14 mouse cellular contexts compared by ENCODE assay signal in genomic region chr12:28872271-28872670, GRCm38 (mm10).
DNase-seq lines count a peak whose midpoint lies in the region; ATAC-seq lines count a peak whose summit lies in the region.
"Had no signal": no experiment of that assay in that cellular context is flagged by ENCODE, and none has a peak within 500 bp of the region (broad histone marks: within the 10 kb centered on the region; RNA-seq: fewer than 3 reads in every experiment).

No protein-coding gene starts in this region.

- peak; percentile 25 for DNase-seq in ovary, adult 18-20 months (ENCODE audit: low spot score)
- DNase-seq in ovary, postnatal 10 days (ENCODE audit: low spot score), result no peak
- DNase-seq in left cerebral cortex, postnatal 10 days (ENCODE audit: extremely low spot score in 1 of 2, low spot score in 2 of 2), result peak; percentile 70 to 85
- DNase-seq in testis, postnatal 14 days (ENCODE audit: low spot score), result peak; percentile 31
- no peak for DNase-seq in cerebellum, postnatal 4 days (ENCODE audit: low spot score in 2 of 2)
- DNase-seq: lung, embryonic 14.5 days had no signal

- no peaks in the 10 kb centered on the region for H3K36me3 ChIP-seq in forebrain, embryonic 15.5 days
- H3K36me3 ChIP-seq in forebrain, embryonic 13.5 days (ENCODE audit: poor library complexity, severe bottlenecking), result peaks cover 9% of the 10 kb centered on the region; the same call in 1 of the 2 replicates
- H3K36me3 ChIP-seq: forebrain, embryonic 12.5 days had no signal

- ATAC-seq in forebrain, embryonic 15.5 days (replicated peaks), result no peak
- no peak for ATAC-seq in forebrain, embryonic 13.5 days
- no peak for ATAC-seq in inflammation-experienced regulatory T-cells, adult 6 months
- ATAC-seq: activated CD4-positive, CD25-positive, alpha-beta regulatory T cell, adult 4 months; intestine, postnatal 0 days had no signal

- no peak overlapping the region for H3K4me2 ChIP-seq in forebrain, embryonic 15.5 days (replicated peaks)
- no peak overlapping the region for H3K4me2 ChIP-seq in forebrain, embryonic 13.5 days
- H3K4me2 ChIP-seq: forebrain, embryonic 12.5 days; heart, embryonic 11.5 days; limb, embryonic 12.5 days; lung, embryonic 14.5 days had no signal

- 0 out of 2 replicates have a peak overlapping the region, but pooled peaks have one; percentile 12 for H3K27ac ChIP-seq in forebrain, embryonic 15.5 days (replicated peaks)
- H3K27ac ChIP-seq in forebrain, embryonic 13.5 days, result no peak overlapping the region
- H3K27ac ChIP-seq: forebrain, embryonic 12.5 days; limb, embryonic 12.5 days had no signal

- intact Hi-C loops in left cerebral cortex, postnatal 10 days (cut with DNase I), result no loop called here

- H3K9ac ChIP-seq in forebrain, embryonic 15.5 days (replicated peaks), result no peak overlapping the region
- H3K9ac ChIP-seq in forebrain, embryonic 13.5 days, result no peak overlapping the region
- H3K9ac ChIP-seq: forebrain, embryonic 12.5 days; limb, embryonic 12.5 days; lung, embryonic 14.5 days had no signal

- H3K27me3 ChIP-seq in forebrain, embryonic 15.5 days, result no peaks in the 10 kb centered on the region
- no peaks in the 10 kb centered on the region for H3K27me3 ChIP-seq in forebrain, embryonic 13.5 days
- H3K27me3 ChIP-seq: forebrain, embryonic 12.5 days; limb, embryonic 12.5 days had no signal

- no peak overlapping the region for H3K4me3 ChIP-seq in forebrain, embryonic 15.5 days
- no peak overlapping the region for H3K4me3 ChIP-seq in forebrain, embryonic 13.5 days
- H3K4me3 ChIP-seq: forebrain, embryonic 12.5 days; limb, embryonic 12.5 days had no signal

- peaks cover 9% of the 10 kb centered on the region for H3K4me1 ChIP-seq in forebrain, embryonic 15.5 days
- H3K4me1 ChIP-seq in forebrain, embryonic 13.5 days, result peaks cover 10% of the 10 kb centered on the region

- 84% methylated on average over 12 of the region's 12 CpGs for WGBS in forebrain, embryonic 15.5 days
- WGBS in forebrain, embryonic 13.5 days, result 90% methylated on average over 12 of the region's 12 CpGs

- H3K9me3 ChIP-seq in forebrain, embryonic 15.5 days, result no peaks in the 10 kb centered on the region
- no peaks in the 10 kb centered on the region for H3K9me3 ChIP-seq in forebrain, embryonic 13.5 days (replicated peaks)
- H3K9me3 ChIP-seq: forebrain, embryonic 12.5 days; limb, embryonic 12.5 days had no signal

Comparison
In these comparisons a context has a peak if more than half of its experiments do, and no peak if none do; other contexts are left out.
1. DNase-seq: peak in ovary, adult 18-20 months (single experiment), left cerebral cortex, postnatal 10 days (2 of 2) and testis, postnatal 14 days (single experiment); none in ovary, postnatal 10 days (single experiment) and cerebellum, postnatal 4 days (0 of 2).